Mouse (Mus musculus) gastrocnemius, postnatal 36 days (tissue): Measurements from ENCODE around the gene Vip. TPM values are rescaled to one million over a fixed set of nuclear protein-coding genes. Genes with fewer than 3 reads are reported as not detected.

ENCODE experiments used
- total RNA-seq, 2 experiments: library from RNA; stranded (reverse); gene quantifications; 2 replicates each; pipeline ENCODE4 v1.2.3; 2021

The Vip gene
- total RNA-seq, 2 experiments from 2014 or later: not detected

Other genes with a start within 250 kb of the Vip start
- 10 to 100 TPM; 38.9 to 47.7 TPM for gene Syne1, start 87.7 kb upstream of the Vip start, total RNA-seq
- gene Myct1, start 45.4 kb upstream of the Vip start, total RNA-seq: 1 to 10 TPM; 3.5 to 4.4 TPM
- gene Fbxo5, start 166.4 kb downstream of the Vip start, total RNA-seq: under 1 TPM; 0.64 to 0.67 TPM
- 1 to 10 TPM; 4.0 to 7.0 TPM for gene Mtrf1l, start 184.7 kb downstream of the Vip start, total RNA-seq